Mouse (Mus musculus): Measurements from ENCODE around the gene Ndufa7. TPM values are rescaled to one million over a fixed set of nuclear protein-coding genes. Genes with fewer than 3 reads are reported as not detected.
"Not testable (repeated sequence)": the region's sequence is repeated elsewhere in the genome, so short reads cannot be mapped to it uniquely, and the experiment has no call there.

Ndufa7 gene
- polyA plus RNA-seq, 1 experiment from 2014 or later, result 497 TPM

GRCm38 (mm10) chr17:33816612-33817011 is 7.8 kb upstream of the Ndufa7 start:
- DNase-seq, result no peak
- WGBS, result 83% methylated on average over 5 of the region's 5 CpGs
- H3K4me1 ChIP-seq (ENCODE audit: control insufficient read depth, insufficient read depth, low read length), result peaks cover 12% of the 10 kb centered on the region
- H3K4me2 ChIP-seq (ENCODE audit: low read length), result peak overlapping the region; percentile 92
- no peak overlapping the region for H3K27ac ChIP-seq (replicated peaks; ENCODE audit: low read depth, low read length)
- H3K36me3 ChIP-seq (ENCODE audit: control insufficient read depth, insufficient read depth, low read length), result peaks cover 31% of the 10 kb centered on the region
- peak overlapping the region; percentile 51 for H3K4me3 ChIP-seq (replicated peaks; ENCODE audit: low read depth, low read length)
- ATAC-seq (ENCODE audit: low FRiP score, low TSS enrichment), result no peak
- H3K9me3 ChIP-seq (ENCODE audit: control insufficient read depth, low read length), result no peaks in the 10 kb centered on the region
- 0 out of 2 replicates have a peak overlapping the region, but pooled peaks have one; percentile 75 for H3K9ac ChIP-seq (replicated peaks; ENCODE audit: low read length)
- no peaks in the 10 kb centered on the region for H3K27me3 ChIP-seq (ENCODE audit: control insufficient read depth, insufficient read depth, low read length)

- H3K4me3 ChIP-seq (replicated peaks; ENCODE audit: low read depth, low read length), result peak overlapping the region; percentile 51
- peak; percentile 97 for ATAC-seq (ENCODE audit: low FRiP score, low TSS enrichment)
- H3K27me3 ChIP-seq (ENCODE audit: control insufficient read depth, insufficient read depth, low read length), result no peaks in the 10 kb centered on the region
- H3K27ac ChIP-seq (replicated peaks; ENCODE audit: low read depth, low read length), result peak overlapping the region; percentile 87
- H3K4me2 ChIP-seq (ENCODE audit: low read length), result peak overlapping the region; percentile 92
- under 1% methylated on average over 85 of the region's 89 CpGs for WGBS
- DNase-seq, result peak; percentile 98
- peak overlapping the region; percentile 75 for H3K9ac ChIP-seq (replicated peaks; ENCODE audit: low read length)
- no peaks in the 10 kb centered on the region for H3K9me3 ChIP-seq (ENCODE audit: control insufficient read depth, low read length)
- H3K36me3 ChIP-seq (ENCODE audit: control insufficient read depth, insufficient read depth, low read length), result peaks cover 39% of the 10 kb centered on the region
- H3K4me1 ChIP-seq (ENCODE audit: control insufficient read depth, insufficient read depth, low read length), result peaks cover 12% of the 10 kb centered on the region
Measured at GRCm38 (mm10) chr17:33817184-33817968, 7.0 kb upstream of the Ndufa7 start.

GRCm38 (mm10) chr17:33817969-33818643 is 6.3 kb upstream of the Ndufa7 start:
- Histone ChIP-seq H3K9me3 (ENCODE audit: control insufficient read depth, low read length) (no peaks in the 10 kb centered on the region), H3K4me3 (replicated peaks; ENCODE audit: low read depth, low read length) (peak overlapping the region; percentile 51), H3K4me1 (ENCODE audit: control insufficient read depth, insufficient read depth, low read length) (peaks cover 18% of the 10 kb centered on the region), H3K27me3 (ENCODE audit: control insufficient read depth, insufficient read depth, low read length) (no peaks in the 10 kb centered on the region), H3K4me2 (ENCODE audit: low read length) (peak overlapping the region; percentile 92), H3K9ac (replicated peaks; ENCODE audit: low read length) (peak overlapping the region; percentile 75), H3K36me3 (ENCODE audit: control insufficient read depth, insufficient read depth, low read length) (peaks cover 45% of the 10 kb centered on the region), H3K27ac (replicated peaks; ENCODE audit: low read depth, low read length) (peak overlapping the region; percentile 87)
- no peak for DNase-seq
- WGBS, result 14% methylated on average over 33 of the region's 33 CpGs
- ATAC-seq (ENCODE audit: low FRiP score, low TSS enrichment), result no peak; the same call in none of the 2 replicates

GRCm38 (mm10) chr17:33822436-33822959 is 1.9 kb upstream of the Ndufa7 start:
- Histone ChIP-seq H3K9me3 (ENCODE audit: control insufficient read depth, low read length) (no peaks in the 10 kb centered on the region), H3K27ac (replicated peaks; ENCODE audit: low read depth, low read length) (no peak overlapping the region), H3K4me2 (ENCODE audit: low read length) (peak overlapping the region; percentile 74), H3K9ac (replicated peaks; ENCODE audit: low read length) (no peak overlapping the region), H3K4me3 (replicated peaks; ENCODE audit: low read depth, low read length) (no peak overlapping the region), H3K27me3 (ENCODE audit: control insufficient read depth, insufficient read depth, low read length) (no peaks in the 10 kb centered on the region), H3K36me3 (ENCODE audit: control insufficient read depth, insufficient read depth, low read length) (peaks cover 48% of the 10 kb centered on the region), H3K4me1 (ENCODE audit: control insufficient read depth, insufficient read depth, low read length) (peaks cover 31% of the 10 kb centered on the region)
- ATAC-seq (ENCODE audit: low FRiP score, low TSS enrichment) (no peak), DNase-seq (peak; percentile 28)
- 88% methylated on average over 1 of the region's 1 CpGs for WGBS

GRCm38 (mm10) chr17:33823171-33823570 is 1.2 kb upstream of the Ndufa7 start:
- DNase-seq; H3K27me3 ChIP-seq (ENCODE audit: control insufficient read depth, insufficient read depth, low read length); H3K9me3 ChIP-seq (ENCODE audit: control insufficient read depth, low read length); ATAC-seq (ENCODE audit: low FRiP score, low TSS enrichment); H3K27ac ChIP-seq (replicated peaks; ENCODE audit: low read depth, low read length): not testable (repeated sequence)
- peak overlapping the region; percentile 87 for H3K9ac ChIP-seq (replicated peaks; ENCODE audit: low read length)
- 82% methylated on average over 8 of the region's 8 CpGs for WGBS
- H3K4me2 ChIP-seq (ENCODE audit: low read length), result peak overlapping the region; percentile 74
- H3K4me3 ChIP-seq (replicated peaks; ENCODE audit: low read depth, low read length), result peak overlapping the region; percentile 50
- H3K4me1 ChIP-seq (ENCODE audit: control insufficient read depth, insufficient read depth, low read length), result peaks cover 28% of the 10 kb centered on the region
- H3K36me3 ChIP-seq (ENCODE audit: control insufficient read depth, insufficient read depth, low read length), result peaks cover 50% of the 10 kb centered on the region

GRCm38 (mm10) chr17:33824997-33825330 is 592 bp downstream of the Ndufa7 start:
- H3K27ac ChIP-seq (replicated peaks; ENCODE audit: low read depth, low read length), result peak overlapping the region; percentile 86; the same call in 1 of the 2 replicates
- H3K4me2 ChIP-seq (ENCODE audit: low read length), result peak overlapping the region; percentile 74
- WGBS, result 4% methylated on average over 6 of the region's 6 CpGs
- not testable (repeated sequence) for H3K9me3 ChIP-seq (ENCODE audit: control insufficient read depth, low read length); DNase-seq; H3K27me3 ChIP-seq (ENCODE audit: control insufficient read depth, insufficient read depth, low read length); ATAC-seq (ENCODE audit: low FRiP score, low TSS enrichment)
- H3K4me3 ChIP-seq (replicated peaks; ENCODE audit: low read depth, low read length), result peak overlapping the region; percentile 50
- H3K36me3 ChIP-seq (ENCODE audit: control insufficient read depth, insufficient read depth, low read length), result peaks cover 45% of the 10 kb centered on the region
- peaks cover 24% of the 10 kb centered on the region for H3K4me1 ChIP-seq (ENCODE audit: control insufficient read depth, insufficient read depth, low read length)
- H3K9ac ChIP-seq (replicated peaks; ENCODE audit: low read length), result peak overlapping the region; percentile 87

- Histone ChIP-seq H3K27me3 (ENCODE audit: control insufficient read depth, insufficient read depth, low read length) (no peaks in the 10 kb centered on the region), H3K9ac (replicated peaks; ENCODE audit: low read length) (no peak overlapping the region), H3K4me3 (replicated peaks; ENCODE audit: low read depth, low read length) (peak overlapping the region; percentile 50), H3K36me3 (ENCODE audit: control insufficient read depth, insufficient read depth, low read length) (peaks cover 45% of the 10 kb centered on the region), H3K27ac (replicated peaks; ENCODE audit: low read depth, low read length) (no peak overlapping the region), H3K4me1 (ENCODE audit: control insufficient read depth, insufficient read depth, low read length) (peaks cover 24% of the 10 kb centered on the region), H3K9me3 (ENCODE audit: control insufficient read depth, low read length) (no peaks in the 10 kb centered on the region), H3K4me2 (ENCODE audit: low read length) (peak overlapping the region; percentile 74)
- WGBS, result 89% methylated on average over 8 of the region's 8 CpGs
- no peak for DNase-seq
- no peak for ATAC-seq (ENCODE audit: low FRiP score, low TSS enrichment)
Measured at GRCm38 (mm10) chr17:33825462-33825861, 1.1 kb downstream of the Ndufa7 start.

GRCm38 (mm10) chr17:33826850-33827249 is 2.5 kb downstream of the Ndufa7 start:
- H3K9me3 ChIP-seq (ENCODE audit: control insufficient read depth, low read length), result no peaks in the 10 kb centered on the region
- ATAC-seq (ENCODE audit: low FRiP score, low TSS enrichment), result no peak
- no peak overlapping the region for H3K4me2 ChIP-seq (ENCODE audit: low read length)
- H3K4me1 ChIP-seq (ENCODE audit: control insufficient read depth, insufficient read depth, low read length), result peaks cover 24% of the 10 kb centered on the region
- peaks cover 42% of the 10 kb centered on the region for H3K36me3 ChIP-seq (ENCODE audit: control insufficient read depth, insufficient read depth, low read length)
- no peak overlapping the region for H3K9ac ChIP-seq (replicated peaks; ENCODE audit: low read length)
- H3K4me3 ChIP-seq (replicated peaks; ENCODE audit: low read depth, low read length), result no peak overlapping the region
- WGBS, result 0% methylated on average over 3 of the region's 3 CpGs
- peak; percentile 90 for DNase-seq
- no peak overlapping the region for H3K27ac ChIP-seq (replicated peaks; ENCODE audit: low read depth, low read length)
- H3K27me3 ChIP-seq (ENCODE audit: control insufficient read depth, insufficient read depth, low read length), result no peaks in the 10 kb centered on the region
